Mouse (Mus musculus) small intestine, adult 2 months (tissue): ENCODE data around the gene Flvcr1. TPM values are rescaled to one million over a fixed set of nuclear protein-coding genes. Genes with fewer than 3 reads are reported as not detected.

Experiments used
- H3K27ac ChIP-seq: fragments of 200-500 bp; 2 replicates; pipeline ENCODE4 v1.5.1; 2012; ENCODE audit warnings: low read depth, low read length, control low read depth, inconsistent platforms; ENCODE audit not compliant: insufficient read depth
- H3K27me3 ChIP-seq: fragments of 200-500 bp; 2 replicates; pipeline ENCODE4 v1.6.1; 2012; ENCODE audit warnings: mild to moderate bottlenecking, moderate library complexity, low read length, inconsistent platforms; ENCODE audit not compliant: control insufficient read depth, insufficient read depth
- H3K36me3 ChIP-seq: fragments of 200-500 bp; 2 replicates; pipeline ENCODE4 v1.6.1; 2012; ENCODE audit warnings: mild to moderate bottlenecking, low read length, control low read depth, inconsistent platforms; ENCODE audit not compliant: control insufficient read depth, insufficient read depth
- H3K4me1 ChIP-seq: fragments of 200-500 bp; 2 replicates; pipeline ENCODE4 v1.6.1; 2012; ENCODE audit warnings: low read length, inconsistent platforms, mixed read lengths; ENCODE audit not compliant: control insufficient read depth, insufficient read depth, insufficient read length
- H3K4me3 ChIP-seq: fragments of 200-500 bp; 2 replicates; pipeline ENCODE4 v1.5.1; 2012; ENCODE audit warnings: low read depth, mild to moderate bottlenecking, control low read depth, inconsistent platforms, low read length, moderate library complexity
- CTCF ChIP-seq: fragments of 200-500 bp; IDR thresholded peaks from 2 replicates; pipeline ENCODE4 v1.5.1; 2012; ENCODE audit warnings: low read depth, mild to moderate bottlenecking, control low read depth, inconsistent platforms, low read length, moderate library complexity, mixed read lengths; ENCODE audit not compliant: insufficient replicate concordance, insufficient read length; ENCODE audit errors: extremely low read depth
- POLR2A ChIP-seq: fragments of 200-500 bp; IDR thresholded peaks from 2 replicates; pipeline ENCODE4 v1.6.1; 2012; ENCODE audit warnings: low read depth, mild to moderate bottlenecking, control low read depth, inconsistent platforms, low read length, moderate library complexity
- whole genome bisulfite sequencing: fragments of 180-500 bp; shearing (Covaris S2); methylation state at CpG from one replicate; pipeline ENCODE4 v1.1.7; 2018; 5-methylcytosine and 5-hydroxymethylcytosine counted together
- polyA plus RNA-seq: library from polyadenylated mRNA; depleted of rRNA; stranded (reverse); fragments of >200 nt; gene quantifications from 2 replicates; pipeline ENCODE4 v1.2.3, GENCODE M21; 2012

Flvcr1 gene
- polyA plus RNA-seq, 1 experiment, result 86.3 TPM

GRCm38 (mm10) chr1:191055533-191055873 lies 29.5 kb upstream of the Flvcr1 start:
- no peak overlapping the region for H3K27ac ChIP-seq
- 86% methylated on average over 2 of the region's 2 CpGs for WGBS

GRCm38 (mm10) chr1:191054870-191055532 lies 29.0 kb upstream of the Flvcr1 start:
- H3K4me3 ChIP-seq, result no peak overlapping the region
- TF ChIP-seq POLR2A (no peak), CTCF (peak; percentile 18; the same call in 1 of the 2 replicates)
- 59% methylated on average over 8 of the region's 8 CpGs for WGBS

More at GRCm38 (mm10) chr1:191055533-191055873, 29.5 kb upstream of the Flvcr1 start:
- Histone ChIP-seq H3K27me3 (no peaks in the 10 kb centered on the region), H3K4me3 (no peak overlapping the region), H3K36me3 (no peaks in the 10 kb centered on the region; the same call in 1 of the 2 replicates), H3K4me1 (no peaks in the 10 kb centered on the region)
- TF ChIP-seq CTCF (no peak), POLR2A (no peak)

GRCm38 (mm10) chr1:191053555-191053954 lies 27.6 kb upstream of the Flvcr1 start:
- TF ChIP-seq POLR2A, result no peak
- TF ChIP-seq CTCF, result no peak
- H3K4me1 ChIP-seq, result no peaks in the 10 kb centered on the region
- H3K27ac ChIP-seq, result no peak overlapping the region
- H3K36me3 ChIP-seq, result no peaks in the 10 kb centered on the region; the same call in 1 of the 2 replicates
- H3K27me3 ChIP-seq, result no peaks in the 10 kb centered on the region
- WGBS, result 74% methylated on average over 3 of the region's 3 CpGs
- H3K4me3 ChIP-seq, result no peak overlapping the region

More at GRCm38 (mm10) chr1:191054870-191055532, 29.0 kb upstream of the Flvcr1 start:
- H3K27me3 ChIP-seq, result no peaks in the 10 kb centered on the region
- no peaks in the 10 kb centered on the region for H3K4me1 ChIP-seq
- H3K27ac ChIP-seq, result no peak overlapping the region
- no peaks in the 10 kb centered on the region; the same call in 1 of the 2 replicates for H3K36me3 ChIP-seq

- Histone ChIP-seq H3K27ac (no peak overlapping the region), H3K27me3 (no peaks in the 10 kb centered on the region), H3K4me1 (peaks cover 8% of the 10 kb centered on the region), H3K4me3 (no peak overlapping the region), H3K36me3 (no peaks in the 10 kb centered on the region)
- TF ChIP-seq POLR2A (no peak), CTCF (no peak)
- 70% methylated on average over 7 of the region's 7 CpGs for WGBS
These were observed 20.4 kb upstream of the Flvcr1 start for GRCm38 (mm10) chr1:191046231-191046824.

- Histone ChIP-seq H3K27ac (no peak overlapping the region), H3K4me1 (peaks cover 8% of the 10 kb centered on the region), H3K4me3 (no peak overlapping the region), H3K36me3 (no peaks in the 10 kb centered on the region), H3K27me3 (no peaks in the 10 kb centered on the region)
- no peak for TF ChIP-seq POLR2A
- TF ChIP-seq CTCF, result no peak
- 94% methylated on average over 2 of the region's 2 CpGs for WGBS
These were observed 19.3 kb upstream of the Flvcr1 start for GRCm38 (mm10) chr1:191045264-191045663.

GRCm38 (mm10) chr1:191042688-191043087 lies 16.7 kb upstream of the Flvcr1 start:
- Histone ChIP-seq H3K4me3 (no peak overlapping the region), H3K36me3 (no peaks in the 10 kb centered on the region), H3K27me3 (no peaks in the 10 kb centered on the region), H3K27ac (peak overlapping the region; percentile 49), H3K4me1 (peaks cover 8% of the 10 kb centered on the region)
- no peak for TF ChIP-seq POLR2A
- no peak for TF ChIP-seq CTCF
- WGBS, result 38% methylated on average over 3 of the region's 3 CpGs

- 72% methylated on average over 5 of the region's 5 CpGs for WGBS
These were observed 16.1 kb upstream of the Flvcr1 start for GRCm38 (mm10) chr1:191042106-191042505.

More at GRCm38 (mm10) chr1:191042106-191042505, 16.1 kb upstream of the Flvcr1 start:
- TF ChIP-seq POLR2A (no peak), CTCF (no peak)
- peaks cover 10% of the 10 kb centered on the region for H3K4me1 ChIP-seq
- H3K27me3 ChIP-seq, result no peaks in the 10 kb centered on the region
- H3K4me3 ChIP-seq, result no peak overlapping the region
- H3K27ac ChIP-seq, result no peak overlapping the region; the same call in 1 of the 2 replicates
- H3K36me3 ChIP-seq, result no peaks in the 10 kb centered on the region
